Mouse (Mus musculus): ENCODE results near the gene Traf7. TPM values are rescaled to one million over a fixed set of nuclear protein-coding genes. Genes with fewer than 3 reads are reported as not detected.

The Traf7 gene
- polyA plus RNA-seq, 1 experiment, result 239 TPM

DNA sequence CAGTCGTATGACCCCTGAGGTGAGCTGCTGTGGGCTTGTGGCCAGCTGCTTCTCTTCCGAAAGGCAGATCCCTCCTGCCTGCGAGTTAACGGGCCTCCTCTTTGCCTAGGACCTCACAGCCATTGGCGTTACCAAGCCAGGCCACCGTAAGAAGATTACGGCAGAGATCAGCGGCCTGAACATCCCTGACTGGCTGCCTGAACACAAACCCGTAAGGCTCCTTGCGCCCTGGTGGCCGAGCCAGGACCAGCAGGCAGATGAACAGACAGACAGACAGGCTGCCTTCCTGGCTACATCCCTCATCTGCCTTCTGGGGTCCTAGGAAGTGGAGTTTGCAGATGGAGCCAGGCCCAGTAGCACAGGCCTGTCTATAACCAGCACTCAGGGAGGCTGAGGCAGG, 25.5 kb downstream of the Traf7 start:
- TF ChIP-seq GATA1 (IDR thresholded peaks at IDR 0.05; ENCODE audit: low read length), result no peak

DNA sequence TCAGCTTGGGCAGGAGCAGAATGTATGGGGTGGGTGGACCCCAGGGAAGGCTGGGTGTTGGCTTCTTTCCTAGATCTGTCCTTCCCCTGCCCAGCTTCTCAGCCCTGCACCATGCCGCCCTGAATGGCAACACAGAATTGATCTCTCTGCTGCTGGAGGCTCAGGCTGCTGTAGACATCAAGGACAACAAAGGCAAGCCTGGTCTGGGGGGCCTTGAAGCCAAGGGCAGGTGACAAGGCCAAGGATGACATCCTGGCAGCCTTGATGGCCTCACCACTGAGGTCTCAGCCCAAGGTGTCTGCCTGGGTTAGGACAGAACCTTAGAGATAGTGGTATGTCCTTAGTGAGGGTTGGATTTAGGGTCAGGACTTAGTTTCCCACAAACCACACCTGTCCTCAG, 31.7 kb downstream of the Traf7 start:
- no peak for TF ChIP-seq GATA1 (IDR thresholded peaks at IDR 0.05; ENCODE audit: low read length)

DNA sequence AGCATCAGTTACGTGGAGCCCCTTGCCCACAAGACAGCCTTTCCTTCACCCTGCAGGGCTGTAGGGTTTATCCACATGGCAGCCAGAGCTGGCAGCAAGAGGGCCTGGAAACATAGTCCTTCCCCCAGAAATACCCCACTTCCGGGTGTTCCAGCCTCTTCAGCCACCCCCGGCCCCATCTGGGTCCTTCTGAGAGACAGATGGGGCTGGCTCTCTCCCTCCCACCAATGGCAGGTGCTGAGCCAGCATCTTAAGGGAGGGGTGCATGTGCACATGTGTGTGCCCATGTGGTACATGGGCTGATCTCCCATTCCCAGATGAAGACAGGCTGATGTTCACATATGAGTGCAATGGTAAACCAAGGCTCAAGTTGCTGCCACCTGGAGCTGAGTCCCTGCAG, 32.3 kb downstream of the Traf7 start:
- TF ChIP-seq GATA1 (IDR thresholded peaks at IDR 0.05; ENCODE audit: low read length), result no peak

DNA sequence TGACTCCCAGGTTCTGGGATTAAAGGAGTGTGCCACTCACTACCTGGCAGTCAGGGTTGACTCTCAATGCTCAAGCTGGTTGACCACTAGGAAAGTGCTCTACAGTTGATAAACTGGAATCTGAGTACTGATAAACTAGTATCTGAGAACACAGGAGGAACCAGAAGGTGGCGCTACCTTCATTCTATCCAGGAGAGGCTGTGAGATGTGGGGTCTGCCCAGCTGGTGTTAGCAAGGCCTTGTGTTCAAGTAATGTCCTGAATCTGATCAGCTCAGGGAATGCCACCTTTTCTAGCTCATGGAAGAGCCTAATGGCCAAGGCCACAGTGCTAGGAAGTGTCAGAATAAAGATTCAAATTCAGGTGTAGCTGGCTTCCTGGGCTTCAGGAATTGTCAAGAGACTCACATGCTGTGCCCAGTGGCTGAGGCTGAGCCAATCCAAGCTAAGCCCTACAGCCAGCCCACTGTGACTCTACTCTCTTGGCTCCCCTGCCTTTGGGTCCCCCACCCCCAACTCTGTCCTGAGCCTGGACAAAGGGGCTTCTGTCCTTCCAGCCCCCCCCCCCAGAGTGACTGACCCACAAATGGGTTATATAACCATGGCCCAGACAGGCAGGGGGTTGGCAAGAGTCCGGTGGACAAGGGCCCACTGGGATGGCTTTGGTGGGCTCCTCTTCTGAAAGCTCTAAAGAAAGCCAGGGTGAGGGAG, 33.0 kb downstream of the Traf7 start:
- TF ChIP-seq GATA1 (IDR thresholded peaks at IDR 0.05; ENCODE audit: low read length), result no peak

DNA sequence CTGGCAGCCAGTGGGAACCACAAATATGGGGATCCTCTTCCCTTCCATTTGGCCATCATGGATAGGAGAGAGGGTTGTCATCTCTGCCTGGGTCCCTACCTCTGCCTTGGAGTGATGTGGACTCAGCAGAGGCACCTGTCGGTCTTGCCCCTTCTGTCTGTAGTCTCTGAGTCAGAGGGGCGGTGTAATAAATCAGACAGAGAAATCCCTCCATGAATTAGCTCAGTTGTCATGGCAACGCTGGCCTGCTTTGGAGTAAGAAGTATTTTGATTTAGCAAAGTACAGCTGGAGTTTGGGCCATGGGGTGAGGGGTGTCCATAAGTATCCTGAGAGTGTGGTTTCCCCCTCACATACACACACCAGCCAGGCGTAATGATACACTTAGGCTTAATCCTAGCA, 37.3 kb downstream of the Traf7 start:
- TF ChIP-seq GATA1 (IDR thresholded peaks at IDR 0.05; ENCODE audit: low read length), result no peak

DNA sequence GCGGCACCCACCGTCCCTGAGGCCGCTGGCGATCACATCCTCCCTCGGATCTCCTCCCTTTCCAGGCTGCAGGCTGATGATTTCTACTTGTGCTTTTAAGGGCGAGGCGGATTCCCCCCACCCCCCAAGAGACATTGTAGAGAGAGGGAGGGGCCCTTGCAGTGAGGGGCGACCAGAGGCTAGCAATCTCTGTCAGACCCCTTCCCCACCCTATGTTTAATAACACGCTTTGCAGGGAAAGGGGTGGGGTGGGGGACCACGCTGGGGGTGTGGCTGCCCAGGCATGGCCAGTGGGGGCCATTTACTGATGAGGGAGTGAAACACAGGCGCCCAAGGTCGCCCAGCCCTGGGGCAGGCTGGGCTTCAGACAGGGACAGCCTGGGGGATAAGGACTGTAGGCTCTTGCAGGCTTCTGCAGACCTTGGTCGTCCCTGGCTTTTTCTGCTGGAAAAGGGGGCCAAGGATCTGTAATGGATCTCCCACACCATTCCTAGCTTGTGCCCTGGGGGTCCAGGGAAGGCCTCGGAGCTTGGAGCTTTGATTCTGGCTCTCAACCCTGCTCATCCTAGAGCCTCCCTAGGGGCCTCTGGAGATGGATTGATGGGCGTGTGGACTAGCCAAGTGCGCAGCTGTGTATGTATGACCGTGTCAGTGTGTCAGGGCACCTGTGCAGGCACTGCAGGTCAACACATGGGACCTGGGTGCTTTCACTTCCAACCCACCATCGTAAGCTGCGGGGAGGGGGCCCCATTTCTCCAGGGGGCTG, 38.3 kb downstream of the Traf7 start:
- TF ChIP-seq GATA1 (IDR thresholded peaks at IDR 0.05; ENCODE audit: low read length), result no peak

DNA sequence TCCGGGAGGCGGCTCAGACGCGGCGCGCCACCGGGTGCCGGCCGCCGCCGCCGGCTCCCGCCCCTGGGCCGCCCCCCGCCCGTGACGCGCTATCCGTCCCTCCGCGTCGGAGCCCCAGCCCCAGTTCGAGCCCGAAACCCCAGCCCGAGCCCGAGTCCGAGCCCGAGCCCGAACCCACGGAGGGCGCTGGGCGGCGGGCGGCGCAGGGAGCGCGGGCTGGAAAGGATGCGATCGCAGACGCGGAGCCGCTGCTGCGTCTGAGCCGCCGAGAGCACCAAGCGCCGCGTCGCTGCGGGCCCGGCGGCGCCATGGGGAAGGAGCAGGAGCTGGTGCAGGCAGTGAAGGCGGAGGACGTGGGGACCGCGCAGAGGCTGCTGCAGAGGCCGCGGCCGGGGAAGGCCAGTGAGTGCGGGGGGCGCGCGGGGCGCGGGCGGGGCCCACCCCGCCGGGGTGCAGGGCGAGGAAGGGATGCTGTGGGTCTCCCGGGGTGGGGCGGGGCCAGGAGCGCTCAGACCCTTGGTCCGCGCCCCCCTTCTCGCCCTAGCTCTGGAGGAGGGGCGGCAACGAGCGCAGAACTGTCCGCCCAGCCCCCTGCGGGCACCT, 39.0 kb downstream of the Traf7 start:
- no peak for TF ChIP-seq GATA1 (IDR thresholded peaks at IDR 0.05; ENCODE audit: low read length)

DNA sequence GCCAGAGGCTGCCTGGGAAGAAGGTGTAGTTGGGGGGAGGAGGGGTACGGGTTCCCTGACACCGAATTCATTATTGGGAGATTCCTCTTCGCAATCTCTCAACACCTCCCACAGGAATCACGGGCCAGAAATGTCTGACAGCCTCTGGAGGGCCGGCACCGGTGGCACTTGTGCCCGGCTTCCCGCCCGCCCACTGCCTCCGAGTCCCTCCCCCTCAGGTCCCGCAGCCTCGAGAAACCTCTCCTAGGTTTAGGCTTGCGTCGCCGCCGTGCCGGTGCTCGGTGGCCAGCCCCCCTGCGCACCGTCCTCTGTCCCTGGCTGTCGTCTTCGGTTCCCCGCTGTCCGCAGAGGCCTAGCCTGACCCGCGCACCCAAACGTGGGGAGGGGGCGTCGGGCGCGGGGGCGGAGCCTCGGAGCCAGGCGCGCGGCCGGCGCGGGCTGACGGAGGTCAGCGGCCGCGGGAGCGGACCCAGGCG, 39.5 kb downstream of the Traf7 start, which contains the start of gene Caskin1:
Caskin1 (plus strand) TSS at position 416 of the 476 bp plus-strand sequence.
- TF ChIP-seq GATA1 (IDR thresholded peaks at IDR 0.05; ENCODE audit: low read length), result no peak

DNA sequence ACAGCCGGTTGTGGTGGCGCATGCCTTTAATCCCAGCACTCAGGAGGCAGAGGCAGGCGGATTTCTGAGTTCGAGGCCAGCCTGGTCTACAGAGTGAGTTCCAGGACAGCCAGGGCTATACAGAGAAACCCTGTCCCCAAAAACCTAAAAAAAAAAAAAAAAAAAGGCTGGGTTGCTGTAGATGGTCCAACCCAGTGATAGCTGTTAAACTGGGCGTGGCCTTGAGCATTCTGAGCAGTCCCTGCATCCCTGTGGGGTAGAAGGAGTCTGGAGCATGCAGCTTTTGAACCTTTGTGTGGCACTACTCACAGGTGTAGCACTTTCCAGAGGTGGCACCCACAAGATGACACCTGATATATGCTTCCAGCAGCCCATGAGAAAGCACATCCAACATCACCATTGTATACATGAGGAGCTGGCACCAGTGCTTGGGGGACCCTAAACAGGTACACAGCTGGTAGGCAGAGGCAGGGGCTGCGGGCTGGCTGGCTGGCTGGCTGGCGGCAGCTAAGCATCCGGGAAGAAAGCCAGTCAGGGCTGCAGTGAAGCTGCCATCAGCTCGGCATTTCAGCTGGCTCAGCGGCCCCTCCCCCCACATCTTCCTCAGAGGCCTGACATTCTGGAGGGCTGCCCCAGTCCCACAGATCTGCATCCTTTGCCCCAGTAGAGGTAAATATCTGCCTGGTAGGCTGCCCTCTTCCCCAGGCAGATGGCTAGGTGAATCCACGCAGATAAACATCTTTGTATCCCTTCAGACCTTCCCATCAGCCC, 42.5 kb downstream of the Traf7 start:
- no peak for TF ChIP-seq GATA1 (IDR thresholded peaks at IDR 0.05; ENCODE audit: low read length)

DNA sequence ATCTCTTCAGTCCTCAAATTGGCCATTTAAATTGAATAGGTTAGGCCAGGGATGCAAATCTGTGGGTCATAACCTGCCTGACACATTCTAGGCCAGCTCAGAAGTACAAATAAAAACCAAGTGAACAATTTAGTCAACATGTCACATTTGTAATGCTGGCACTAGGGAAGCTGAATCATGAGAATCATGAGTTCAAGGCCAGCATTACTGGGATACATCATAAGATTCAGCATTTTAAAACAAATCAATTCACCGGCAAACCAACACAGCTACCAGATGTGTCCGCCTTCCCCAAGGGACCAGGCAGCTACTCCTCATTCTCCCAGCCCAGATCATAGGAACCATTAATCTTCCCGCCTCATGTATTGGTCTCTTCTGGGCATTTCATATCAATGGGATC, 44.2 kb downstream of the Traf7 start:
- TF ChIP-seq GATA1 (IDR thresholded peaks at IDR 0.05; ENCODE audit: low read length), result no peak

DNA sequence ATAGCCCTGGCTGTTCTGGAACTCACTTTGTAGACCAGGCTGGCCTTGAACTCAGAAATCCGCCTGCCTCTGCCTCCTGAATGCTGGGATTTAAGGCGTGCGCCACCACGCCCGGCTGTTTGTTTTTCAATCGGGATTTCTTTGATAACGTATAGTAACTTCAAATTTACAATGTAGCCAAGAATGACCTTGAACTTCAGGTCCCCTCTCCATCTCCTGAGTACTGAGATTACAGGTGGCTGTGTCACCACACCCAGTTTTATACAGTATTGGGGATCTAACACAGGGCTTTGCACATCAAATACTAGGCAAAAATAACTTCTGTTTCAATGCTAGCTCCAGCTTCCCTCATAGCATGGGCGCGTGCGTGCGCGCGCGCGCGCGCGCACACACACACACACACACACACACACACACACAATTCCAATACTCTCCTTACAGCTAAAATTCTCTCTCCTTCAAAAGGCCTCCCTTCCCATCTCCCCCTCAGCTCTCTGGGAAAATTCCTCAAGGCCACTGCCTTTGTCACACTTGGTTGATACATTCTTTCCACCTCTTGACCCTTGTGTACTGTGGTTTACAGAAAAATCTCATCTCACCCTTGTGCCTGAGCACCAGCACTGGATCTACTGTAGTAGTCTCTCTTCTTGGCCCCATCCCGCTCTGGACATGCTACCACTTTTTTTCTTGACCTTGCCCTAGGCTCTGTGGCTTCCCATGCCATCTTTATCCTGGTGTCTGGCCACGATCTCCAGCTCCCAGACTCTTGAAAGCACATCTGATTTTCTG, 46.5 kb downstream of the Traf7 start:
- TF ChIP-seq GATA1 (IDR thresholded peaks at IDR 0.05; ENCODE audit: low read length), result no peak

DNA sequence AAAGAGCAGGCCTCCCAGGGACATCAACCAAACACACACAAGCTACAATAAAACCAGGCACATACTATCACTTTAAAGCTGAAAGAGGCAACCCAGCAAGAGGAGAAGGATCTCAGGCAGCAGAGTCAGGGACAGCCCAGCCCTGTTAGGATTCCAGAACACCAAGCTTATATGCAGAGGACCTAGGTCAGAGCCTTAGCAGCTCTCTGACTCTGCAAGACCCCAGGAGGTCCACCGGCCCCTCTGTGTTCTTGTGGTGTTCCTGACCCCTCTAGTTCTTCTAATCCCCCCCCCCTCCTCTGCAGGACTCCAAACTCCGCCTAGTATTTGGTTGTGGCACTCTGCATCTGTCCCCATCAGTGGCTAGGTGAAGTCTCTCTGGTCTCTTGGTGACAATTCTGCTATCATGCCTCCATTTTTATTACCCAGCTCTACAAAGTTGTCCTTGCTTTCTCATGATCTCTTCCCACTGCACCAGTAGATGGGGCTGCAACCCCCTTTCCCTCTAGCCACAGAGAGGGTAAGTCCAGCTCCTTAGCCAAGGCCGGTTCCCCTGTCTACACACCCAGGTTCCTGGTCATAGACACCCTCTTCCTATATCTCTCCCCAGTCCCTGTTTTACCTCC, 47.4 kb downstream of the Traf7 start:
- no peak for TF ChIP-seq GATA1 (IDR thresholded peaks at IDR 0.05; ENCODE audit: low read length)

DNA sequence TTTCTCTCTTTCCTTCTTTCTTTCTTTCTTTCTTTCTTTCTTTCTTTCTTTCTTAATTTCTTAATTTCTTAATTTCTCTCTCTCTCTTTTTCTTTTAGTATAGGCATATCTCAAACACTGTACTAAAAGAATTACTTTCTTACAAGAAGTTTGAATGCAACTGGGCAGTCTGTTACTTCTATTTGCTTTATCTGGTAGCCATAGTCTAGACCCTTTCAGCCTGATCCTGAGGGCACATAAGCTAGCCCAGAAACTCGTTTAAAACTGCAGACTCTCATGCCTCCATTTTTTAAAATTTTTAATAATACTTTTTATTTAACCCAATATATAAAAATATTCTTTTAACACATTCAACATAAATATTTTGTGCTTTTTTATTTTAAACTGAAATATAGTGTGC, 48.3 kb downstream of the Traf7 start:
- TF ChIP-seq GATA1 (IDR thresholded peaks at IDR 0.05; ENCODE audit: low read length), result no peak

DNA sequence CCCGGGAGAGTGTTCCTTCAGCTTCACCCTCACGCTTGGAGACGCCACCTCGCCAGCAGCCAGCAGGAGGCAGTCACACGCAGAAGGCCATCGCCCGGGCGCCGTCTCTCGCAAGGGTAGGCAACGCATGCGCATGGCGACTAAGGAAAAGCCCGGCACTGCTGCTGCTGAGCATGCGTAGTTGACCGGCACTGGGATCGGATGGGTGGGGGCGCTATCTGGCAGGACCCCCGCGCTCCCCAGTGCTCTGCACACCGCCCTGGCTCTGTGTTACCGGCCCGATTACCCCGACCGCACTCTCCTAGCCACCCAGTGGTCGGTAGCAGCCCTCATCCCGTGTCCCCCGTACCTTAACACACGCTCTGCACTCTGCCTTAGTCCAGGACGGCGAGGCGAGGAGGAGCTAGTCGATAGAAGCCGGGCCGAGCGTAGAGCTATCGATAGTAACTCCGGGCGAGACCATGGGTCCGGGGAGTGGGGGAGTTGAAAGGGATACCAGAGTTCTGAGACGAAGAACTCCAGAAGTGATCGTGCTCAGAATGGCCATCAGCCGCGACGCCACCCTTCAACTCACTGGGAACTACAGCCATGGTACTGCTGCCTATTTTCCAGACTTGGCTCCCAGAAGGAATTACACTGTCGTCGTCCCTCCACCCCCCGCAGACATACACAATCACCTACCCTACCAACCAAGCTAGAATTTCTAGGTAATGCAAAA, 48.9 kb downstream of the Traf7 start, which contains the start of gene Mlst8:
Mlst8 (minus strand) TSS at position 416 of the 718 bp plus-strand sequence.
- no peak for TF ChIP-seq GATA1 (IDR thresholded peaks at IDR 0.05; ENCODE audit: low read length)

All from G1E-ER4 (cell line).